Mouse (Mus musculus): ENCODE results near the gene Acyp1. TPM values are rescaled to one million over a fixed set of nuclear protein-coding genes. Genes with fewer than 3 reads are reported as not detected.
"Not testable (repeated sequence)": the region's sequence is repeated elsewhere in the genome, so short reads cannot be mapped to it uniquely, and the experiment has no call there.

Acyp1 gene
- total RNA-seq, 2 experiments from 2014 or later, result 31.1 to 39.0 TPM

GRCm38 (mm10) chr12:85286941-85287340, 1.3 kb downstream of the Acyp1 start:
- intact Hi-C loops (cut with DNase I), result loop anchor here (5.0 kb wide), 1 partner anchor 140 kb away; no protein-coding TSS in a partner anchor
- DNase-seq (ENCODE audit: low spot score in 2 of 2), result no peak

- no peak for DNase-seq (ENCODE audit: low spot score in 2 of 2)
- intact Hi-C loops (cut with DNase I), result loop anchor here (5.0 kb wide), 1 partner anchor 138 kb away; no protein-coding TSS in a partner anchor
Measured at GRCm38 (mm10) chr12:85284996-85285395, 3.2 kb downstream of the Acyp1 start.

GRCm38 (mm10) chr12:85284331-85284730, 3.9 kb downstream of the Acyp1 start:
- DNase-seq (ENCODE audit: low spot score in 2 of 2), result no peak
- intact Hi-C loops (cut with DNase I), result no loop called here

- intact Hi-C loops (cut with DNase I); DNase-seq (ENCODE audit: low spot score in 2 of 2): not testable (repeated sequence)
Measured at GRCm38 (mm10) chr12:85281756-85282155, 6.5 kb downstream of the Acyp1 start.

GRCm38 (mm10) chr12:85280845-85281651, 7.2 kb downstream of the Acyp1 start:
- no peak for DNase-seq (ENCODE audit: low spot score in 2 of 2)
- intact Hi-C loops (cut with DNase I), result no loop called here

- intact Hi-C loops (cut with DNase I), result no loop called here
- DNase-seq (ENCODE audit: low spot score in 2 of 2), result peak; percentile 95 to 97
Measured at GRCm38 (mm10) chr12:85280105-85280844, 8.0 kb downstream of the Acyp1 start.

- intact Hi-C loops (cut with DNase I), result no loop called here
- DNase-seq (ENCODE audit: low spot score in 2 of 2), result peak in 1 of 2 experiments; percentile 34
Measured at GRCm38 (mm10) chr12:85279396-85280080, 8.7 kb downstream of the Acyp1 start.

GRCm38 (mm10) chr12:85278919-85279318, 9.3 kb downstream of the Acyp1 start:
- intact Hi-C loops (cut with DNase I), result no loop called here
- DNase-seq (ENCODE audit: low spot score in 2 of 2), result no peak

GRCm38 (mm10) chr12:85276273-85276672, 12.0 kb downstream of the Acyp1 start:
- intact Hi-C loops (cut with DNase I), result no loop called here
- DNase-seq (ENCODE audit: low spot score in 2 of 2), result no peak

GRCm38 (mm10) chr12:85273508-85273907, 14.7 kb downstream of the Acyp1 start:
- intact Hi-C loops (cut with DNase I), result no loop called here
- no peak for DNase-seq (ENCODE audit: low spot score in 2 of 2)

GRCm38 (mm10) chr12:85271843-85272206, 16.4 kb downstream of the Acyp1 start:
- no peak for DNase-seq (ENCODE audit: low spot score in 2 of 2)
- intact Hi-C loops (cut with DNase I), result no loop called here

GRCm38 (mm10) chr12:85271132-85271842, 17.0 kb downstream of the Acyp1 start:
- intact Hi-C loops (cut with DNase I), result no loop called here
- no peak for DNase-seq (ENCODE audit: low spot score in 2 of 2)

GRCm38 (mm10) chr12:85270319-85270718, 17.9 kb downstream of the Acyp1 start, which contains the start of gene Mlh3:
Gene Mlh3, minus strand, starts transcription at chr12:85270599.
- intact Hi-C loops (cut with DNase I), result no loop called here
- peak; percentile 90 to 91 for DNase-seq (ENCODE audit: low spot score in 2 of 2)

- intact Hi-C loops (cut with DNase I), result no loop called here
Measured at GRCm38 (mm10) chr12:85269821-85270220, 18.4 kb downstream of the Acyp1 start.

GRCm38 (mm10) chr12:85266248-85266647, 22.0 kb downstream of the Acyp1 start:
- no peak for DNase-seq (ENCODE audit: low spot score in 2 of 2)
- intact Hi-C loops (cut with DNase I), result no loop called here

More at GRCm38 (mm10) chr12:85269821-85270220, 18.4 kb downstream of the Acyp1 start:
- no peak for DNase-seq (ENCODE audit: low spot score in 2 of 2)

GRCm38 (mm10) chr12:85264940-85265339, 23.3 kb downstream of the Acyp1 start:
- intact Hi-C loops (cut with DNase I), result no loop called here
- DNase-seq (ENCODE audit: low spot score in 2 of 2), result no peak

- intact Hi-C loops (cut with DNase I), result no loop called here
- no peak for DNase-seq (ENCODE audit: low spot score in 2 of 2)
Measured at GRCm38 (mm10) chr12:85264531-85264930, 23.7 kb downstream of the Acyp1 start.

GRCm38 (mm10) chr12:85263190-85263589, 25.0 kb downstream of the Acyp1 start:
- peak in 1 of 2 experiments; percentile 11 for DNase-seq (ENCODE audit: low spot score in 2 of 2)
- intact Hi-C loops (cut with DNase I), result no loop called here

- no peak for DNase-seq (ENCODE audit: low spot score in 2 of 2)
- intact Hi-C loops (cut with DNase I), result no loop called here
Measured at GRCm38 (mm10) chr12:85262489-85262888, 25.7 kb downstream of the Acyp1 start.

Measured in left cerebral cortex, postnatal 36 days (tissue).